ENCODE assay signal across 16 mouse cellular contexts in genomic region chr1:62729345-62730150, GRCm38 (mm10). TPM values are rescaled to one million over a fixed set of nuclear protein-coding genes. Genes with fewer than 3 reads are reported as not detected.
DNase-seq lines count a peak whose midpoint lies in the region; ATAC-seq and TF ChIP-seq lines count a peak whose summit lies in the region.
"Had no signal": no experiment of that assay in that cellular context is flagged by ENCODE, and none has a peak within 500 bp of the region (broad histone marks: within the 10 kb centered on the region; RNA-seq: fewer than 3 reads in every experiment).

No protein-coding gene starts in this region.

- no peaks in the 10 kb centered on the region for H3K27me3 ChIP-seq in heart, embryonic 10.5 days (ENCODE audit: insufficient read depth, poor library complexity, severe bottlenecking)
- no peaks in the 10 kb centered on the region for H3K27me3 ChIP-seq in kidney, postnatal 0 days (ENCODE audit: insufficient read depth, low read length)
- no peaks in the 10 kb centered on the region for H3K27me3 ChIP-seq in CH12.LX (replicated peaks)
- H3K27me3 ChIP-seq in heart, postnatal 0 days (ENCODE audit: control insufficient read depth, insufficient read depth, low read length) = no peaks in the 10 kb centered on the region
- H3K27me3 ChIP-seq in midbrain, embryonic 15.5 days (replicated peaks) = no peaks in the 10 kb centered on the region
- H3K27me3 ChIP-seq: limb, embryonic 13.5 days; Patski had no signal

- TF ChIP-seq POLR2A in CH12.LX (IDR thresholded peaks at IDR 0.05; ENCODE audit: low read depth, low read length) = no peak; the same call in 1 of the 2 replicates

- H3K36me3 ChIP-seq in heart, embryonic 10.5 days = no peaks in the 10 kb centered on the region
- no peaks in the 10 kb centered on the region for H3K36me3 ChIP-seq in kidney, postnatal 0 days (ENCODE audit: insufficient read depth, low read length)
- peaks cover 20 to 72% of the 10 kb centered on the region in 2 experiments for H3K36me3 ChIP-seq in CH12.LX (replicated peaks in 1 of 2; ENCODE audit: control insufficient read depth in 1 of 2, insufficient read depth in 1 of 2, low read length in 1 of 2)
- no peaks in the 10 kb centered on the region for H3K36me3 ChIP-seq in heart, postnatal 0 days (replicated peaks; ENCODE audit: control insufficient read depth, insufficient read depth, low read length)
- no peaks in the 10 kb centered on the region for H3K36me3 ChIP-seq in midbrain, embryonic 15.5 days (replicated peaks)

- H3K4me1 ChIP-seq in heart, embryonic 10.5 days = peaks cover 31% of the 10 kb centered on the region
- peaks cover 19% of the 10 kb centered on the region for H3K4me1 ChIP-seq in kidney, postnatal 0 days (replicated peaks; ENCODE audit: insufficient read depth, low read length)
- H3K4me1 ChIP-seq in CH12.LX (ENCODE audit: control insufficient read depth in 1 of 2, insufficient read depth in 2 of 2) = peaks cover 15 to 64% of the 10 kb centered on the region in 2 experiments
- H3K4me1 ChIP-seq in heart, postnatal 0 days (ENCODE audit: control insufficient read depth, insufficient read depth) = peaks cover 9% of the 10 kb centered on the region
- peaks cover 22% of the 10 kb centered on the region; the same call in 1 of the 2 replicates for H3K4me1 ChIP-seq in midbrain, embryonic 15.5 days

- TF ChIP-seq EP300 in CH12.LX (IDR thresholded peaks at IDR 0.05; ENCODE audit: low read length) = no peak
- no peak for TF ChIP-seq EP300 in heart, postnatal 0 days (IDR thresholded peaks at IDR 0.05; ENCODE audit: low read depth)

- H3K9me3 ChIP-seq in heart, embryonic 10.5 days = no peaks in the 10 kb centered on the region
- H3K9me3 ChIP-seq in kidney, postnatal 0 days (replicated peaks; ENCODE audit: low read length) = no peaks in the 10 kb centered on the region
- no peaks in the 10 kb centered on the region for H3K9me3 ChIP-seq in CH12.LX (replicated peaks; ENCODE audit: low read length)
- H3K9me3 ChIP-seq in heart, postnatal 0 days (replicated peaks; ENCODE audit: control insufficient read depth, low read length) = no peaks in the 10 kb centered on the region
- no peaks in the 10 kb centered on the region for H3K9me3 ChIP-seq in midbrain, embryonic 15.5 days
- H3K9me3 ChIP-seq: limb, embryonic 13.5 days had no signal

- DNase-seq in heart, embryonic 10.5 days (ENCODE audit: low spot score) = no peak
- DNase-seq in heart, postnatal 36 days = no peak
- DNase-seq in kidney, postnatal 0 days (ENCODE audit: low spot score) = peak; percentile 88
- DNase-seq in kidney, adult 11 months = no peak
- DNase-seq in CH12.LX (ENCODE audit: extremely low read depth) = no peak
- DNase-seq in heart, postnatal 0 days (ENCODE audit: low spot score) = no peak
- DNase-seq: adrenal gland, postnatal 25 days; cerebellum, adult 11-12 months; forebrain, postnatal 0 days; right cerebral cortex, postnatal 14 days; thymus, adult 18-20 months had no signal

- intact Hi-C loops in heart, postnatal 36 days (cut with DNase I) = no loop called here

- TF ChIP-seq CTCF in kidney, postnatal 0 days (IDR thresholded peaks at IDR 0.05; ENCODE audit: low read depth) = no peak
- no peak for TF ChIP-seq CTCF in CH12.LX (conservative IDR thresholded peaks at IDR 0.05 in 1 of 2, IDR thresholded peaks at IDR 0.05 in 1 of 2; ENCODE audit: low read depth in 2 of 2, low read length in 2 of 2)
- TF ChIP-seq CTCF in heart, postnatal 0 days (IDR thresholded peaks at IDR 0.05; ENCODE audit: low read depth) = no peak

- in situ Hi-C loops in CH12.LX (cut with MboI; ENCODE audit: low pct_ligation_motif_present, low pct_unique_long_range_greater_than_20kb, low sequenced_read_pairs) = no loop called here

- dilution Hi-C loops in CH12.LX (cut with MboI; ENCODE audit: extremely low pct_ligation_motif_present, extremely low pct_unique_long_range_greater_than_20kb, low sequenced_read_pairs) = no loop called here

- H3K4me2 ChIP-seq in kidney, postnatal 0 days (ENCODE audit: low read length) = 0 out of 2 replicates have a peak overlapping the region, but pooled peaks have one; percentile 16
- peak overlapping the region; percentile 52 for H3K4me2 ChIP-seq in CH12.LX (ENCODE audit: insufficient read depth, low read depth, poor library complexity, severe bottlenecking)
- H3K4me2 ChIP-seq in heart, postnatal 0 days (ENCODE audit: low read depth, low read length) = no peak overlapping the region
- no peak overlapping the region for H3K4me2 ChIP-seq in midbrain, embryonic 15.5 days
- H3K4me2 ChIP-seq: limb, embryonic 13.5 days had no signal

- no peak for ATAC-seq in kidney, postnatal 0 days (replicated peaks; ENCODE audit: low FRiP score, low read depth)
- peak; percentile 39; the same call in 1 of the 2 replicates for ATAC-seq in heart, postnatal 0 days (ENCODE audit: insufficient read depth, low read depth)
- ATAC-seq in midbrain, embryonic 15.5 days (replicated peaks) = no peak
- ATAC-seq in CD4-positive, CD25-positive, alpha-beta regulatory T cell, adult 4 months = no peak
- ATAC-seq: forebrain, postnatal 0 days; inflammation-experienced regulatory T-cells, adult 6 months; Patski had no signal

- peaks cover 57% of the 10 kb centered on the region for H3K79me2 ChIP-seq in CH12.LX (replicated peaks; ENCODE audit: control insufficient read depth, extremely low read depth, insufficient read depth, poor library complexity, severe bottlenecking)

- no peak overlapping the region for H3K9ac ChIP-seq in kidney, postnatal 0 days (ENCODE audit: low read depth, low read length)
- peak overlapping the region; percentile 0 for H3K9ac ChIP-seq in CH12.LX (ENCODE audit: insufficient read depth, low read depth)
- H3K9ac ChIP-seq in heart, postnatal 0 days (replicated peaks; ENCODE audit: low read depth, low read length) = no peak overlapping the region
- H3K9ac ChIP-seq in midbrain, embryonic 15.5 days = no peak overlapping the region
- H3K9ac ChIP-seq: forebrain, postnatal 0 days; limb, embryonic 13.5 days had no signal

- peak overlapping the region; percentile 52 for H3K27ac ChIP-seq in heart, embryonic 10.5 days
- peak overlapping the region; percentile 82 for H3K27ac ChIP-seq in kidney, postnatal 0 days
- H3K27ac ChIP-seq in CH12.LX (ENCODE audit: insufficient read depth, low read depth) = peak overlapping the region; percentile 30; the same call in 1 of the 2 replicates
- peak overlapping the region; percentile 72 for H3K27ac ChIP-seq in heart, postnatal 0 days (ENCODE audit: low read depth)
- no peak overlapping the region for H3K27ac ChIP-seq in midbrain, embryonic 15.5 days
- H3K27ac ChIP-seq: limb, embryonic 13.5 days had no signal

- WGBS in heart, embryonic 10.5 days = 58% methylated on average over 13 of the region's 13 CpGs
- 22% methylated on average over 13 of the region's 13 CpGs for WGBS in kidney, postnatal 0 days
- 41% methylated on average over 13 of the region's 13 CpGs for WGBS in heart, postnatal 0 days
- 64% methylated on average over 13 of the region's 13 CpGs for WGBS in midbrain, embryonic 15.5 days

- no peak for TF ChIP-seq RAD21 in CH12.LX (IDR thresholded peaks at IDR 0.05; ENCODE audit: low read depth, low read length)

- no peak overlapping the region for H3K4me3 ChIP-seq in heart, embryonic 10.5 days
- no peak overlapping the region for H3K4me3 ChIP-seq in kidney, postnatal 0 days (replicated peaks; ENCODE audit: low read depth, low read length)
- H3K4me3 ChIP-seq in CH12.LX (replicated peaks in 1 of 3; ENCODE audit: low read depth in 2 of 3, low read length in 2 of 3, poor library complexity in 1 of 3) = no peak overlapping the region
- no peak overlapping the region for H3K4me3 ChIP-seq in heart, postnatal 0 days (ENCODE audit: low read depth, low read length)
- H3K4me3 ChIP-seq in midbrain, embryonic 15.5 days = no peak overlapping the region
- H3K4me3 ChIP-seq: limb, embryonic 13.5 days had no signal

TF ChIP-seq in CH12.LX, 34 proteins besides CTCF, POLR2A, EP300 and RAD21:
- no peak for TF ChIP-seq MAFK (IDR thresholded peaks at IDR 0.05; ENCODE audit: insufficient replicate concordance, low read length)
- 0 out of 2 replicates have a peak, but pooled peaks have one; percentile 18 for TF ChIP-seq CHD1 (IDR thresholded peaks at IDR 0.05; ENCODE audit: low read depth, low read length)
- peak; percentile 89 for TF ChIP-seq ZNF384 (IDR thresholded peaks at IDR 0.05; ENCODE audit: low read depth, low read length)
- TF ChIP-seq TBP (conservative IDR thresholded peaks at IDR 0.05; ENCODE audit: low read depth, low read length) = no peak
- no peak for TF ChIP-seq JUND (conservative IDR thresholded peaks at IDR 0.05; ENCODE audit: low read depth, low read length)
- no peak for TF ChIP-seq MXI1 (IDR thresholded peaks at IDR 0.05; ENCODE audit: low read depth, low read length)
- no peak for TF ChIP-seq SMC3 (IDR thresholded peaks at IDR 0.05; ENCODE audit: low read depth, low read length)
- no peak for TF ChIP-seq ZMIZ1 (IDR thresholded peaks at IDR 0.05; ENCODE audit: low read depth, low read length)
- no peak for TF ChIP-seq MAZ (IDR thresholded peaks at IDR 0.05; ENCODE audit: low read depth, low read length)
- TF ChIP-seq MAX (IDR thresholded peaks at IDR 0.05; ENCODE audit: low read length) = no peak
- no peak for TF ChIP-seq BHLHE40 (IDR thresholded peaks at IDR 0.05; ENCODE audit: low read depth, low read length)
- no peak for TF ChIP-seq HCFC1 (IDR thresholded peaks at IDR 0.05; ENCODE audit: low read depth, low read length)
- TF ChIP-seq USF2 (conservative IDR thresholded peaks at IDR 0.05; ENCODE audit: low read depth, low read length) = no peak
- TF ChIP-seq CHD2 (IDR thresholded peaks at IDR 0.05; ENCODE audit: low read length) = no peak

RNA-seq across cellular contexts. Expression of gene Nrp2, which starts 26.5 kb away (rescaled TPM):
- 7.0 and 18.0 TPM in 2 replicates for polyA plus RNA-seq in heart, embryonic 10.5 days (2016; fragmentation: Nextera tagmentation; extraction: Ambion mirVana)
- total RNA-seq in heart, postnatal 36 days (2021) = 10 to 100 TPM; 25.3 to 28.3 TPM
- 5.4 and 5.6 TPM in 2 replicates for polyA plus RNA-seq in kidney, postnatal 0 days (2015; fragmentation: Nextera tagmentation; extraction: Ambion mirVana)
- total RNA-seq in CH12.LX (2012; rRNA removed) (15.6 and 17.3 TPM in 2 replicates), CH12.LX (2014; rRNA removed) (15.7 and 16.4 TPM in 2 replicates)
- polyA plus RNA-seq in CH12.LX (2012; ENCODE audit: insufficient read length, low read depth) = 22.9 and 24.4 TPM in 2 replicates
- total RNA-seq in heart, postnatal 0 days (2014; rRNA removed; ENCODE audit: low replicate concordance) = 12.8 and 20.2 TPM in 2 replicates
- polyA plus RNA-seq in heart, postnatal 0 days (2015; fragmentation: Nextera tagmentation; extraction: Ambion mirVana) = 5.2 and 5.4 TPM in 2 replicates
- 24.0 and 25.5 TPM in 2 replicates for polyA plus RNA-seq in midbrain, embryonic 15.5 days (2015; fragmentation: Nextera tagmentation; extraction: Ambion mirVana)
- under 1 TPM; 0.38 to 0.61 TPM for polyA plus RNA-seq in CD4-positive, CD25-positive, alpha-beta regulatory T cell, adult 4 months (2017; shearing (Covaris generic))

Comparison
In these comparisons a context has a peak if more than half of its experiments do, and no peak if none do; other contexts are left out.
1. H3K4me2 ChIP-seq: peak in kidney, postnatal 0 days (single experiment) and CH12.LX (single experiment); none in heart, postnatal 0 days (single experiment) and midbrain, embryonic 15.5 days (single experiment).